Mouse (Mus musculus) heart, embryonic 14.5 days (tissue): ENCODE measurements around the gene Fgd3. TPM values are rescaled to one million over a fixed set of nuclear protein-coding genes. Genes with fewer than 3 reads are reported as not detected.
A peak's percentile ranks its signal among the peaks of the same experiment; 100 is the strongest.

Experiments
- ATAC-seq: fragments of 200-750 bp; cut with Nextera tagmentation; 2 replicates; pipeline ENCODE4 v1.8.0; 2017; ENCODE audit warnings: low read depth, moderate TSS enrichment; ENCODE audit not compliant: insufficient number of reproducible peaks, insufficient read depth, low FRiP score
- H3K27ac ChIP-seq, 2 experiments: fragments of 200-500 bp in 1 of 2; fragments of 300-500 bp in 1 of 2; sonication (generic) in 1 of 2; replicated peaks in 1 of 2; 2 replicates each; pipeline ENCODE4 v1.5.1; 2012 to 2014; ENCODE audit warnings: low read depth in 2 of 2, low read length in 2 of 2, control low read depth in 1 of 2, mild to moderate bottlenecking in 1 of 2, mixed read lengths in 1 of 2; ENCODE audit not compliant: control insufficient read depth in 1 of 2, insufficient read depth in 1 of 2
- H3K27me3 ChIP-seq: fragments of 300-500 bp; sonication (generic); 2 replicates; pipeline ENCODE4 v1.6.1; 2014; ENCODE audit warnings: mild to moderate bottlenecking, low read length, control low read depth; ENCODE audit not compliant: control insufficient read depth, insufficient read depth
- H3K36me3 ChIP-seq: fragments of 300-500 bp; sonication (generic); 2 replicates; pipeline ENCODE4 v1.6.1; 2014; ENCODE audit warnings: mild to moderate bottlenecking, control low read depth, low read length, mixed read lengths; ENCODE audit not compliant: control insufficient read depth, insufficient read depth
- H3K4me1 ChIP-seq, 2 experiments: fragments of 200-500 bp in 1 of 2; fragments of 300-500 bp in 1 of 2; sonication (generic) in 1 of 2; 2 replicates each; pipeline ENCODE4 v1.6.1; 2012 to 2014; ENCODE audit warnings: low read length in 2 of 2, control low read depth in 1 of 2, mixed read lengths in 1 of 2; ENCODE audit not compliant: control insufficient read depth in 2 of 2, insufficient read depth in 2 of 2
- H3K4me2 ChIP-seq: fragments of 300-500 bp; sonication (generic); 2 replicates; pipeline ENCODE4 v1.6.1; 2014; ENCODE audit warnings: mild to moderate bottlenecking, low read length
- H3K4me3 ChIP-seq, 2 experiments: fragments of 200-500 bp in 1 of 2; fragments of 300-500 bp in 1 of 2; sonication (generic) in 1 of 2; 2 replicates each; pipeline ENCODE4 v1.5.1; 2012 to 2014; ENCODE audit warnings: low read length in 2 of 2, mild to moderate bottlenecking in 2 of 2, control low read depth in 1 of 2, low read depth in 1 of 2, moderate library complexity in 1 of 2; ENCODE audit not compliant: control insufficient read depth in 1 of 2, insufficient read depth in 1 of 2
- H3K9ac ChIP-seq: fragments of 300-500 bp; sonication (generic); 2 replicates; pipeline ENCODE4 v1.6.1; 2014; ENCODE audit warnings: mild to moderate bottlenecking, low read length
- H3K9me3 ChIP-seq: fragments of 300-500 bp; sonication (generic); 2 replicates; pipeline ENCODE4 v1.6.1; 2016; ENCODE audit warnings: low read length, control low read depth; ENCODE audit not compliant: control insufficient read depth
- WGBS: fragments of 180-500 bp; shearing (Covaris S2); extraction: QIAGEN DNeasy Blood & Tissue Kit; methylation state at CpG from one replicate; pipeline ENCODE4 v1.1.7; 2014; 5-methylcytosine and 5-hydroxymethylcytosine counted together
- polyA plus RNA-seq: library from polyadenylated mRNA; unstranded; fragments of >200 nt; fragmentation: Nextera tagmentation; extraction: Ambion mirVana; gene quantifications from 2 replicates; pipeline ENCODE4 v1.2.1, GENCODE M21; 2014

Fgd3 gene
- polyA plus RNA-seq, 1 experiment from 2014 or later, result 0.09 TPM

GRCm38 (mm10) chr13:49349836-49350505 is 29.9 kb upstream of the Fgd3 start:
- no peak overlapping the region for H3K27ac ChIP-seq
- H3K4me1 ChIP-seq, result peaks cover 49 to 78% of the 10 kb centered on the region in 2 experiments
- no peak overlapping the region for H3K4me2 ChIP-seq
- H3K27me3 ChIP-seq, result no peaks in the 10 kb centered on the region
- 78% methylated on average over 6 of the region's 6 CpGs for WGBS
- H3K4me3 ChIP-seq, result no peak overlapping the region
- H3K36me3 ChIP-seq, result 0 out of 2 replicates have a peak, but pooled peaks cover 7% of the 10 kb centered on the region
- no peaks in the 10 kb centered on the region for H3K9me3 ChIP-seq
- H3K9ac ChIP-seq, result no peak overlapping the region
- no peak for ATAC-seq

GRCm38 (mm10) chr13:49349335-49349734 is 29.2 kb upstream of the Fgd3 start:
- H3K9me3 ChIP-seq, result no peaks in the 10 kb centered on the region
- 80% methylated on average over 4 of the region's 4 CpGs for WGBS
- no peaks in the 10 kb centered on the region for H3K27me3 ChIP-seq
- H3K9ac ChIP-seq, result no peak overlapping the region
- peaks cover 54 to 84% of the 10 kb centered on the region in 2 experiments for H3K4me1 ChIP-seq
- no peak overlapping the region for H3K4me2 ChIP-seq
- no peak overlapping the region for H3K27ac ChIP-seq
- H3K36me3 ChIP-seq, result 0 out of 2 replicates have a peak, but pooled peaks cover 7% of the 10 kb centered on the region
- H3K4me3 ChIP-seq, result no peak overlapping the region
- ATAC-seq, result no peak

GRCm38 (mm10) chr13:49348522-49348921 is 28.4 kb upstream of the Fgd3 start:
- no peak for ATAC-seq
- Histone ChIP-seq H3K4me2 (no peak overlapping the region), H3K9ac (0 out of 2 replicates have a peak overlapping the region, but pooled peaks have one; percentile 34), H3K9me3 (no peaks in the 10 kb centered on the region), H3K36me3 (0 out of 2 replicates have a peak, but pooled peaks cover 7% of the 10 kb centered on the region), H3K27ac (no peak overlapping the region), H3K27me3 (no peaks in the 10 kb centered on the region), H3K4me3 (no peak overlapping the region), H3K4me1 (peaks cover 52 to 84% of the 10 kb centered on the region in 2 experiments)
- 66% methylated on average over 2 of the region's 2 CpGs for WGBS

GRCm38 (mm10) chr13:49345476-49345875 is 25.4 kb upstream of the Fgd3 start:
- Histone ChIP-seq H3K4me3 (no peak overlapping the region), H3K9ac (no peak overlapping the region), H3K36me3 (0 out of 2 replicates have a peak, but pooled peaks cover 7% of the 10 kb centered on the region), H3K27ac (peak overlapping the region; percentile 81 to 84), H3K4me1 (peaks cover 54 to 75% of the 10 kb centered on the region in 2 experiments), H3K27me3 (no peaks in the 10 kb centered on the region), H3K4me2 (peak overlapping the region; percentile 40), H3K9me3 (no peaks in the 10 kb centered on the region)
- ATAC-seq, result peak; percentile 51
- WGBS, result 20% methylated on average over 2 of the region's 2 CpGs

- WGBS, result 61% methylated on average over 8 of the region's 8 CpGs
- no peaks in the 10 kb centered on the region for H3K9me3 ChIP-seq
- H3K4me2 ChIP-seq, result peak overlapping the region; percentile 40
- peak overlapping the region; percentile 55 to 84 for H3K27ac ChIP-seq
- H3K4me1 ChIP-seq, result peaks cover 55 to 76% of the 10 kb centered on the region in 2 experiments
- H3K4me3 ChIP-seq, result 0 out of 4 replicates have a peak overlapping the region, but pooled peaks of 1 of the 2 experiments have one; percentile 3
- peak overlapping the region; percentile 55 for H3K9ac ChIP-seq
- no peaks in the 10 kb centered on the region for H3K27me3 ChIP-seq
- no peak for ATAC-seq
- 0 out of 2 replicates have a peak, but pooled peaks cover 3% of the 10 kb centered on the region for H3K36me3 ChIP-seq
Observed at GRCm38 (mm10) chr13:49344567-49344966, 24.5 kb upstream of the Fgd3 start.

GRCm38 (mm10) chr13:49342723-49343100 is 22.6 kb upstream of the Fgd3 start:
- H3K27ac ChIP-seq, result no peak overlapping the region
- no peaks in the 10 kb centered on the region for H3K9me3 ChIP-seq
- H3K4me2 ChIP-seq, result peak overlapping the region; percentile 91
- H3K4me3 ChIP-seq, result peak overlapping the region; percentile 63 to 90
- H3K27me3 ChIP-seq, result no peaks in the 10 kb centered on the region
- H3K9ac ChIP-seq, result peak overlapping the region; percentile 97
- H3K4me1 ChIP-seq, result peaks cover 45 to 58% of the 10 kb centered on the region in 2 experiments
- ATAC-seq, result no peak
- 0 out of 2 replicates have a peak, but pooled peaks cover 3% of the 10 kb centered on the region for H3K36me3 ChIP-seq

GRCm38 (mm10) chr13:49341831-49342722 is 22.0 kb upstream of the Fgd3 start:
- H3K4me1 ChIP-seq, result peaks cover 40 to 53% of the 10 kb centered on the region in 2 experiments
- H3K27me3 ChIP-seq, result no peaks in the 10 kb centered on the region

More at GRCm38 (mm10) chr13:49341831-49342722, 22.0 kb upstream of the Fgd3 start:
- Histone ChIP-seq H3K27ac (peak overlapping the region; percentile 19 to 79), H3K4me2 (peak overlapping the region; percentile 91), H3K9me3 (no peaks in the 10 kb centered on the region), H3K36me3 (0 out of 2 replicates have a peak, but pooled peaks cover 3% of the 10 kb centered on the region), H3K4me3 (peak overlapping the region; percentile 63 to 90), H3K9ac (peak overlapping the region; percentile 97)
- WGBS, result 6% methylated on average over 25 of the region's 25 CpGs
- ATAC-seq, result peak; percentile 14
